Mouse (Mus musculus): ENCODE measurements around the gene Gm5617.
"Not testable (repeated sequence)": the region's sequence is repeated elsewhere in the genome, so short reads cannot be mapped to it uniquely, and the experiment has no call there.

Gene Gm5617

GRCm38 (mm10) chr9:48495548-48495932 lies 298 bp downstream of the Gm5617 start:
- in situ Hi-C loops (cut with MboI), result loop anchor here (5.0 kb wide), 1 partner anchor 62 kb away; no protein-coding TSS in a partner anchor

GRCm38 (mm10) chr9:48501192-48501591 lies 6.0 kb downstream of the Gm5617 start:
- in situ Hi-C loops (cut with MboI), result no loop called here

- in situ Hi-C loops (cut with MboI), result no loop called here
Measured at GRCm38 (mm10) chr9:48503001-48503400, 7.8 kb downstream of the Gm5617 start.

GRCm38 (mm10) chr9:48504741-48505365 lies 9.6 kb downstream of the Gm5617 start:
- in situ Hi-C loops (cut with MboI), result no loop called here

GRCm38 (mm10) chr9:48510134-48510533 lies 14.9 kb downstream of the Gm5617 start:
- in situ Hi-C loops (cut with MboI), result no loop called here

- in situ Hi-C loops (cut with MboI), result no loop called here
Measured at GRCm38 (mm10) chr9:48515332-48515731, 20.1 kb downstream of the Gm5617 start.

GRCm38 (mm10) chr9:48516615-48517371 lies 21.6 kb downstream of the Gm5617 start:
- in situ Hi-C loops (cut with MboI), result no loop called here

- in situ Hi-C loops (cut with MboI), result no loop called here
Measured at GRCm38 (mm10) chr9:48517372-48518130, 22.3 kb downstream of the Gm5617 start.

- in situ Hi-C loops (cut with MboI), result not testable (repeated sequence)
Measured at GRCm38 (mm10) chr9:48520405-48520804, 25.2 kb downstream of the Gm5617 start.

- in situ Hi-C loops (cut with MboI), result no loop called here
Measured at GRCm38 (mm10) chr9:48525566-48525965, 30.3 kb downstream of the Gm5617 start.

GRCm38 (mm10) chr9:48526520-48526919 lies 31.3 kb downstream of the Gm5617 start:
- in situ Hi-C loops (cut with MboI), result no loop called here

GRCm38 (mm10) chr9:48531294-48531693 lies 36.1 kb downstream of the Gm5617 start:
- in situ Hi-C loops (cut with MboI), result no loop called here

GRCm38 (mm10) chr9:48532203-48532602 lies 37.0 kb downstream of the Gm5617 start:
- in situ Hi-C loops (cut with MboI), result no loop called here

GRCm38 (mm10) chr9:48532730-48533129 lies 37.5 kb downstream of the Gm5617 start:
- in situ Hi-C loops (cut with MboI), result no loop called here

- in situ Hi-C loops (cut with MboI), result no loop called here
Measured at GRCm38 (mm10) chr9:48536414-48536813, 41.2 kb downstream of the Gm5617 start.

- in situ Hi-C loops (cut with MboI), result not testable (repeated sequence)
Measured at GRCm38 (mm10) chr9:48537616-48538015, 42.4 kb downstream of the Gm5617 start.

GRCm38 (mm10) chr9:48538044-48538645 lies 42.9 kb downstream of the Gm5617 start:
- in situ Hi-C loops (cut with MboI), result no loop called here

GRCm38 (mm10) chr9:48538688-48539087 lies 43.4 kb downstream of the Gm5617 start:
- in situ Hi-C loops (cut with MboI), result no loop called here
